ENCODE assay signal across 9 mouse cellular contexts in genomic region chr2:178691190-178691864, GRCm38 (mm10).
DNase-seq lines count a peak whose midpoint lies in the region; ATAC-seq lines count a peak whose summit lies in the region.
"Had no signal": no experiment of that assay in that cellular context is flagged by ENCODE, and none has a peak within 500 bp of the region (broad histone marks: within the 10 kb centered on the region; RNA-seq: fewer than 3 reads in every experiment).

No protein-coding gene starts in this region.

- no peak overlapping the region for H3K4me3 ChIP-seq in limb, embryonic 11.5 days (ENCODE audit: low read depth, low read length)
- no peak overlapping the region for H3K4me3 ChIP-seq in limb, embryonic 10.5 days
- no peak overlapping the region for H3K4me3 ChIP-seq in midbrain, embryonic 15.5 days
- H3K4me3 ChIP-seq: midbrain, embryonic 12.5 days had no signal

- no peaks in the 10 kb centered on the region for H3K27me3 ChIP-seq in limb, embryonic 11.5 days (ENCODE audit: control insufficient read depth, insufficient read depth, low read length)
- no peaks in the 10 kb centered on the region for H3K27me3 ChIP-seq in limb, embryonic 10.5 days (ENCODE audit: low read depth, poor library complexity, severe bottlenecking)
- H3K27me3 ChIP-seq in midbrain, embryonic 15.5 days (replicated peaks) = no peaks in the 10 kb centered on the region
- H3K27me3 ChIP-seq: midbrain, embryonic 12.5 days had no signal

- no peaks in the 10 kb centered on the region for H3K9me3 ChIP-seq in limb, embryonic 11.5 days (ENCODE audit: control insufficient read depth, low read length)
- no peaks in the 10 kb centered on the region for H3K9me3 ChIP-seq in limb, embryonic 10.5 days (replicated peaks)
- no peaks in the 10 kb centered on the region for H3K9me3 ChIP-seq in midbrain, embryonic 15.5 days
- H3K9me3 ChIP-seq: midbrain, embryonic 12.5 days had no signal

- no peak; the same call in 1 of the 2 replicates for ATAC-seq in limb, embryonic 11.5 days (ENCODE audit: insufficient number of reproducible peaks, low FRiP score, low TSS enrichment, low read depth)
- ATAC-seq in granulocyte monocyte progenitor cell, adult 5-6 weeks (replicated peaks; ENCODE audit: poor library complexity, severe bottlenecking) = peak; percentile 38
- no peak for ATAC-seq in midbrain, embryonic 15.5 days (replicated peaks)

- 0 out of 2 replicates have a peak, but pooled peaks cover 6% of the 10 kb centered on the region for H3K4me1 ChIP-seq in limb, embryonic 11.5 days (ENCODE audit: control insufficient read depth, insufficient read depth, low read length)
- H3K4me1 ChIP-seq in limb, embryonic 10.5 days = peaks cover 20% of the 10 kb centered on the region
- H3K4me1 ChIP-seq in midbrain, embryonic 15.5 days = peaks cover 5% of the 10 kb centered on the region; the same call in 1 of the 2 replicates

- H3K36me3 ChIP-seq in limb, embryonic 11.5 days (ENCODE audit: control insufficient read depth, insufficient read depth, low read length) = no peaks in the 10 kb centered on the region
- H3K36me3 ChIP-seq in limb, embryonic 10.5 days = no peaks in the 10 kb centered on the region
- H3K36me3 ChIP-seq in midbrain, embryonic 15.5 days (replicated peaks) = no peaks in the 10 kb centered on the region
- H3K36me3 ChIP-seq: midbrain, embryonic 12.5 days had no signal

- no peak overlapping the region for H3K27ac ChIP-seq in limb, embryonic 11.5 days (replicated peaks; ENCODE audit: low read depth, low read length)
- no peak overlapping the region for H3K27ac ChIP-seq in limb, embryonic 10.5 days
- no peak overlapping the region for H3K27ac ChIP-seq in midbrain, embryonic 15.5 days
- H3K27ac ChIP-seq: midbrain, embryonic 12.5 days had no signal

- no peak overlapping the region for H3K9ac ChIP-seq in limb, embryonic 11.5 days (ENCODE audit: low read length)
- H3K9ac ChIP-seq in midbrain, embryonic 15.5 days = no peak overlapping the region
- H3K9ac ChIP-seq: midbrain, embryonic 12.5 days had no signal

- H3K4me2 ChIP-seq in limb, embryonic 11.5 days (ENCODE audit: low read depth, severe bottlenecking) = no peak overlapping the region
- H3K4me2 ChIP-seq in midbrain, embryonic 15.5 days = no peak overlapping the region
- H3K4me2 ChIP-seq: midbrain, embryonic 12.5 days had no signal

- DNase-seq in adrenal gland, adult 8-10 months = peak; percentile 36
- DNase-seq in adrenal gland, postnatal 10 days = no peak
- peak; percentile 33 for DNase-seq in limb, embryonic 11.5 days (ENCODE audit: low spot score)
- DNase-seq in limb, embryonic 10.5 days (ENCODE audit: low spot score) = no peak
- DNase-seq in lung, postnatal 36 days = peak; percentile 35
- no peak for DNase-seq in cerebellum, postnatal 4 days (ENCODE audit: low spot score in 2 of 2)

- 73% methylated on average over 13 of the region's 13 CpGs for WGBS in limb, embryonic 11.5 days
- 87% methylated on average over 13 of the region's 13 CpGs for WGBS in limb, embryonic 10.5 days
- WGBS in midbrain, embryonic 15.5 days = 70% methylated on average over 13 of the region's 13 CpGs

Comparison
In these comparisons a context has a peak if more than half of its experiments do, and no peak if none do; other contexts are left out.
1. DNase-seq: peak in adrenal gland, adult 8-10 months (single experiment), limb, embryonic 11.5 days (single experiment) and lung, postnatal 36 days (single experiment); none in adrenal gland, postnatal 10 days (single experiment), limb, embryonic 10.5 days (single experiment) and cerebellum, postnatal 4 days (0 of 2).